Mouse (Mus musculus) heart, adult 2 months (tissue): ENCODE data around the gene Nat8f5. TPM values are rescaled to one million over a fixed set of nuclear protein-coding genes. Genes with fewer than 3 reads are reported as not detected.
"Not testable (repeated sequence)": the region's sequence is repeated elsewhere in the genome, so short reads cannot be mapped to it uniquely, and the experiment has no call there.

Experiments
- DNase-seq, 2 experiments: peaks; one replicate each; pipeline ENCODE4 v3.0.0; 2021
- H3K27ac ChIP-seq: fragments of 200-600 bp; 2 replicates; pipeline ENCODE4 v1.8.1; 2022
- H3K27me3 ChIP-seq: fragments of 200-500 bp; 2 replicates; pipeline ENCODE4 v1.6.1; 2012; ENCODE audit warnings: mild to moderate bottlenecking, low read length, inconsistent platforms, mixed read lengths; ENCODE audit not compliant: control insufficient read depth, insufficient read depth
- H3K36me3 ChIP-seq: fragments of 200-500 bp; 2 replicates; pipeline ENCODE4 v1.6.1; 2012; ENCODE audit warnings: low read length, inconsistent platforms; ENCODE audit not compliant: control insufficient read depth, insufficient read depth
- H3K4me1 ChIP-seq: fragments of 200-500 bp; 2 replicates; pipeline ENCODE4 v1.6.1; 2011; ENCODE audit warnings: low read length; ENCODE audit not compliant: control insufficient read depth, insufficient read depth
- H3K4me3 ChIP-seq: fragments of 200-600 bp; 2 replicates; pipeline ENCODE4 v1.8.1; 2022
- H3K79me2 ChIP-seq: fragments of 200-500 bp; replicated peaks from 2 replicates; pipeline ENCODE4 v1.6.1; 2012; ENCODE audit warnings: mild to moderate bottlenecking, inconsistent platforms, low read length, moderate library complexity, mixed read lengths; ENCODE audit not compliant: control insufficient read depth, insufficient read depth
- H3K9ac ChIP-seq: fragments of 200-500 bp; 2 replicates; pipeline ENCODE4 v1.6.1; 2012; ENCODE audit warnings: low read depth, mild to moderate bottlenecking, control low read depth, inconsistent platforms, low read length, mixed read lengths
- CTCF ChIP-seq: fragments of 200-600 bp; IDR thresholded peaks from 2 replicates; pipeline ENCODE4 v1.8.1; 2022; ENCODE audit warnings: antibody characterized with exemption, mild to moderate bottlenecking, moderate library complexity
- EP300 ChIP-seq: fragments of 200-500 bp; IDR thresholded peaks from 2 replicates; pipeline ENCODE4 v1.6.1; 2011; ENCODE audit warnings: low read depth, low read length, control low read depth; ENCODE audit not compliant: insufficient read depth
- POLR2A ChIP-seq: fragments of 200-500 bp; IDR thresholded peaks from 2 replicates; pipeline ENCODE4 v1.6.1; 2011; ENCODE audit warnings: mild to moderate bottlenecking, low read depth, low read length, control low read depth; ENCODE audit not compliant: insufficient read depth
- WGBS: fragments of 180-500 bp; shearing (Covaris S2); methylation state at CpG from one replicate; pipeline ENCODE4 v1.1.7; 2018; 5-methylcytosine and 5-hydroxymethylcytosine counted together
- intact Hi-C: fragments of 180-260 bp; cut with DNase I; formaldehyde crosslinking; loops from one replicate; pipeline ENCODE4 v1.15.1; 2025
- polyA plus RNA-seq: library from polyadenylated mRNA; depleted of rRNA; stranded (reverse); fragments of >200 nt; gene quantifications from 2 replicates; pipeline ENCODE4 v1.2.3, GENCODE M21; 2012
- total RNA-seq, 2 experiments: library from RNA; stranded (reverse); gene quantifications; 2 replicates each; pipeline ENCODE4 v1.2.3; 2021

The Nat8f5 gene
- total and polyA plus RNA-seq, 3 experiments = not detected

DNA sequence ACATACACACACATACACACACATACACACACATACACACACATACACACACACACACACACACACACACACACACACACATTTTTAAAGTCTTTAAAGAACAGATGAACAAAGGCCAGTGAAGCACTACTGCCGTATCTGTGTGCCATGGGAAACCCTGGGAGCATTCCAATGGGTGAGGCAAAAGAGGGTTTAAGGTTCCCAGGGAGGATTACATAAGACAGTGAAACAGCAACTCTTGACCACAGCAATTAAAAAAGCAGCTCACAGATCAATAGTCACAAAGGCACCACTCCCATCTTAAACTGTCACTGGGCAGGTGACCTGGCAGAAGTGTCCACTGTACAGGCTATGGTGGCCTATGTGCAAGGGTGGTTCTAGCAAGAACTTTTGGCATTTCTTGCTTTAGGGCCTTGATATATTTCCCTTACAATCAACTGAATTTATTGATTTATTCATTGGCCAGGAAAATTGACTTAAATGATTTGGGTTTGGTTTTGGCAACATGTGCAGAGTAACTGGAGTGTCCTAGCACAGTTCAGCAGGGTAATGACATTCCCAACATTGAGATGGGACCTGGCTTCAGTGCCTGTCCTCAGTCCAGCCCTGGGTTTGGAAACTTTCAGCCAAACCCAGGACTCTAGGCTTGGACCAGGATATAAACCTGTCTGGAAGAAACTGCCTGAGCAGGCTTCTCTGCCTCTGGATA lies 2.8 kb upstream of the Nat8f5 start:
- no peak overlapping the region for H3K9ac ChIP-seq
- WGBS = 64% methylated on average over 1 of the region's 1 CpGs
- no peaks in the 10 kb centered on the region for H3K36me3 ChIP-seq
- no peak overlapping the region for H3K4me3 ChIP-seq
- no peaks in the 10 kb centered on the region for H3K4me1 ChIP-seq
- no peaks in the 10 kb centered on the region for H3K79me2 ChIP-seq
- TF ChIP-seq CTCF (no peak), EP300 (no peak), POLR2A (no peak)
- no peak overlapping the region for H3K27ac ChIP-seq
- no peaks in the 10 kb centered on the region for H3K27me3 ChIP-seq
- intact Hi-C loops = no loop called here
- no peak for DNase-seq

DNA sequence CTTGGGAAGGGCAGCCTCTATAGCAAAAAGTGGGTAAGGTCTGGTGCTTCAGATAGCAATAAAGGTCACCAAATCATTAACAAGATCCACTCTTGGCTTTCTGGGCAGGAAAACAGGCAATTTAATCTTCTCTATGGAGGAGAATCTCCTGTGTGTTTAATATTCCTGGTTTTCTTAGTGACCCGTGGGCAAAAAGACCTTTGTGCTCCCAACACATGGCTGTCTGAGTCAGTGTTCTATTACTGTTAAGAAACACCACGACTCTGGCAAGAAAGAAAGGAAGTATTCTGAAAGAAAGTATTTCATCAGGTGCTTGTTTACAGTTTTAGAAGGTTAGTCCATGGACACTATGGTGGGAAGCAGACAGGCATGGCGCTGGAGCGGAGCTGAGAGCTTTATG lies 1.5 kb upstream of the Nat8f5 start:
- H3K27ac ChIP-seq = no peak overlapping the region
- intact Hi-C loops = no loop called here
- no peak overlapping the region for H3K4me3 ChIP-seq
- WGBS = 76% methylated on average over 4 of the region's 4 CpGs
- H3K4me1 ChIP-seq = no peaks in the 10 kb centered on the region
- no peak for DNase-seq
- TF ChIP-seq EP300 (no peak), CTCF (no peak), POLR2A (no peak)
- no peaks in the 10 kb centered on the region for H3K27me3 ChIP-seq
- H3K36me3 ChIP-seq = no peaks in the 10 kb centered on the region
- H3K9ac ChIP-seq = no peak overlapping the region
- no peaks in the 10 kb centered on the region for H3K79me2 ChIP-seq

DNA sequence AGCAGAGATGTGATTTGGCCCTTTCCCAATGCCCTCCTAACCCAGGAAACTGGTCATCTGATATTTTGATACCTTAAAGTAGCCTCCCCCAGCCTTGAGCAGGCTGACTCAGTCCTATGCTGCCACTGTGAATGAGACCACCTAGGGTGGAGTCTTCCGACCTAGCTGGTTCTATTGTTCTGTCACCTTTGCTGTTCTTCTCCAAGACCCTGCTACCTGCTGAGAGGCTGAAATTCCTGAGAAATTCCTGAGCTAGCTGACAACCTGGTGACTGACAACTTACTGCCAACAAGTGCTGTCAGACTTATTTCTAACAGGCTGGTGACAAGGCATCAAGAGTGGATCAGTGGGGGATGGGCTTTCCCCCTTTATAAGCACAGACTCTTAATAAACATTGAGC lies 2.4 kb downstream of the Nat8f5 start:
- no peak overlapping the region for H3K9ac ChIP-seq
- no peak overlapping the region for H3K4me3 ChIP-seq
- intact Hi-C loops = no loop called here
- no peak for DNase-seq
- no peak overlapping the region for H3K27ac ChIP-seq
- TF ChIP-seq CTCF = no peak
- TF ChIP-seq POLR2A = no peak
- no peak for TF ChIP-seq EP300
- no peaks in the 10 kb centered on the region for H3K4me1 ChIP-seq
- no peaks in the 10 kb centered on the region for H3K27me3 ChIP-seq
- H3K79me2 ChIP-seq = no peaks in the 10 kb centered on the region
- no peaks in the 10 kb centered on the region for H3K36me3 ChIP-seq
- WGBS = 67% methylated on average over 1 of the region's 1 CpGs

DNA sequence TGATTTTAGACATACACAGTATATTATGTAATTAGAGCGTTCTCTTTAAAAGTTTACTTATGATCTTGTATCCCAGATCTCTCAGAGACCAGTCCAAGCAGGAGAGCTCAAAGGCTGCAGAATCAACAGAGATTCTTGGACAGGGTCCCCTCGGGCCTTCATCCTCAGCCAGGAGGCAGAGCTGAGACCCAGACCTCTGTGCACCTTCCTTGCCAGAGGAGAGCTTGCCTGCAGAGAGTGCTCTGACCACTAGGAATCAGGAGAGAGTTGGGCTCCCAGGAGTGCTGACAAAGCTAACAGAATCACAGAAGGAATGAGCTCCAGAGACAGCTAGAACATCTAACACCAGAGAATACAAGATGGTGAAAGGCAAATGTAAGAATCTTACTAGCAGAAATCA lies 7.4 kb downstream of the Nat8f5 start:
- Histone ChIP-seq H3K4me1 (no peaks in the 10 kb centered on the region), H3K27ac (no peak overlapping the region), H3K36me3 (no peaks in the 10 kb centered on the region), H3K27me3 (no peaks in the 10 kb centered on the region), H3K9ac (no peak overlapping the region), H3K79me2 (no peaks in the 10 kb centered on the region), H3K4me3 (no peak overlapping the region)
- WGBS = 89% methylated on average over 2 of the region's 2 CpGs
- no peak for TF ChIP-seq POLR2A
- TF ChIP-seq CTCF = no peak
- no peak for TF ChIP-seq EP300
- intact Hi-C loops = no loop called here
- no peak for DNase-seq

DNA sequence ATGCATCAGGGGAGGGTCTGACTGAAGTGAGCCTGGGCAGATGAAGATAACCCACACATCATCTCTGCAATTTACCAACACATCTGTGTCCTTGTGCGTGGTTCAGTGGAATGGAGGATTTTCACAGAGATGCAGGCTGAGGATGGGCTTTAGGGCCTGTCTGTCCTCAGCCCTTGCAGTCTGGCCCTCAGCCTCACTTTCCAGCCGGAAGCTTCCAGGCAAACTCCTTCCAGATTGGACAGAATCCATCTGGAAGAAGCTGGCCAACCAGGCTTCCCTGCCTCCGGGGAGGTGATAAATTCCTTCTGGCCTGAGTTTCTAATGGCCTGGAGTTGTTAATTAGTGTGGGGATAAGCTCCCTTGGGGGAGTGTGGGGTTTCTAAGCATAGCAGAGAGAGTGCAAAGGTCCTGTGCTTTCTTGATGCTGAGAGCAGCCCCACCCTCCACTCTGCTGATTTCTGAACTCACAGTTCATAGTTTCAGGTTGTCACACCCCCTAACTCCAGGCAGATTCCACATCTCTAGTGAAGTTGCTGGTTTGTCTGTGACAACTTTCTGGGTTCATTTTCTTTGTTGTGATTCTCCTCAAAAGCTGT lies 9.7 kb downstream of the Nat8f5 start:
- H3K4me1 ChIP-seq = not testable (repeated sequence)

DNA sequence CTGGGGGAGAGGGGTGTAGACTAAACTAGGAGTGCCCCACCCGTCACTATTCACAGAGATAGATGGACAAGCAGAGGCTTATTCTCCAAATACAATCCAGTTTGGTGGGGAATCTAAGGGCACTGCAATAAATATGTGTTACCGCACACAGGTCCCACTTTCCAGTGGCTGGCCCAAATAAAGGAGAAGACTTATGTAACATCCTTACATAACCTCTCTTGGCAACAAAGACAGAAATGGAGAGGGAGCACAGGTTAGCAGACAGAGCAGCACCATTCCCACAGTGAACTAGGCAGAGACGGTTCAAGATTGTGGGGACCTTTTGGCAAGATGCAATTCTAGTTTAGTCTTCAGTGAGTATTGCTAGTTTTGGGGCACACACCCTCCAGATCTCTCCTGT lies 10.3 kb downstream of the Nat8f5 start:
- H3K4me1 ChIP-seq, H3K27ac ChIP-seq, H3K4me3 ChIP-seq, H3K9ac ChIP-seq, DNase-seq, H3K27me3 ChIP-seq, intact Hi-C loops, H3K36me3 ChIP-seq, H3K79me2 ChIP-seq: not testable (repeated sequence)
- WGBS = 74% methylated on average over 3 of the region's 3 CpGs

More for the DNA sequence above, 9.7 kb downstream of the Nat8f5 start:
- H3K4me3 ChIP-seq, H3K27ac ChIP-seq, H3K9ac ChIP-seq, H3K36me3 ChIP-seq, H3K27me3 ChIP-seq, intact Hi-C loops, H3K79me2 ChIP-seq: not testable (repeated sequence)
- 39% methylated on average over 3 of the region's 3 CpGs for WGBS
- peak in 1 of 2 experiments; percentile 7 for DNase-seq

DNA sequence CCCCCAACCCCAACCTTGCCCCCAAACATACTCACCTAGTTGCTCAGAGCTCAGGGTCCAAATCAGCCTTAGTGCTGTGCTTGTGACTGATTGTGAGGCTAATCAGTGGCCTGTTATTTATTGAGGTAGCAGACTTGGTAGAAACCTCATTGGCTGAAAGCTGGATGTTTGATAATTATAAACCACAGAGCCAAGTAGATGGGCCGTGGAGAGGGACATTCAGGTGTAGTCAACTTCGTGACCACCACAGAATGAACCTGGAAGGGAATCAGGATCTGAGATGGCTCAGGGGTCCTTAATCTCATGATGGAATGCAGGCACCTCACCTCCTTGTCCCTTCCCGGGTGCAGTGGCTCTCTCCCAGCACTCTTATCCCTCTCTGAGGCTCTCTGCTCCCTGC lies 11.0 kb downstream of the Nat8f5 start:
- intact Hi-C loops = not testable (repeated sequence)
- 54% methylated on average over 3 of the region's 3 CpGs for WGBS

DNA sequence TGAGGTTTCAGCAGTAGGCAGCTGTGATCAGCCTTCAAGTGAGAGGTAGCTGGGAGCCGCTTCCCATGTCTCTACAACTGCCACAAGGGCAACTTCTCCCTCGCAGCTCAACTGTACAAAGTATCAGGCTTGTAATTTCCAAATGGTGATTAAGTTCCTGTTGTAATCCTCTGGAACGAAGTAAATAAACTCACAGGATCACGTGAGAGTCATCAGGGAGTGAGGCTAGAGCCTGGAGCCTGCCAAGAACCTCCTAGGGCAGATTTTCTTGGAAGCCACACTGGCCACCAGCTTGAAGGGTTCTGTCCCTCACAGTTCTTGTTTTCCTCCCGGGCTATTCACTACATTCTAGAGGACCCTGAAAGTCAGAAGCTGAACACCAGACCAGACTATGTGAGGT lies 17.6 kb downstream of the Nat8f5 start:
- peak; percentile 35 to 48 for DNase-seq
- H3K27ac ChIP-seq, H3K9ac ChIP-seq, H3K4me3 ChIP-seq, intact Hi-C loops, H3K36me3 ChIP-seq, H3K79me2 ChIP-seq, H3K4me1 ChIP-seq, H3K27me3 ChIP-seq: not testable (repeated sequence)
- 42% methylated on average over 5 of the region's 5 CpGs for WGBS

More for the DNA sequence above, 11.0 kb downstream of the Nat8f5 start:
- not testable (repeated sequence) for H3K36me3 ChIP-seq, H3K9ac ChIP-seq, H3K4me3 ChIP-seq, DNase-seq, H3K27ac ChIP-seq, H3K4me1 ChIP-seq, H3K79me2 ChIP-seq, H3K27me3 ChIP-seq
